Mouse (Mus musculus): Measurements from ENCODE around the gene Psmb3.

DNA sequence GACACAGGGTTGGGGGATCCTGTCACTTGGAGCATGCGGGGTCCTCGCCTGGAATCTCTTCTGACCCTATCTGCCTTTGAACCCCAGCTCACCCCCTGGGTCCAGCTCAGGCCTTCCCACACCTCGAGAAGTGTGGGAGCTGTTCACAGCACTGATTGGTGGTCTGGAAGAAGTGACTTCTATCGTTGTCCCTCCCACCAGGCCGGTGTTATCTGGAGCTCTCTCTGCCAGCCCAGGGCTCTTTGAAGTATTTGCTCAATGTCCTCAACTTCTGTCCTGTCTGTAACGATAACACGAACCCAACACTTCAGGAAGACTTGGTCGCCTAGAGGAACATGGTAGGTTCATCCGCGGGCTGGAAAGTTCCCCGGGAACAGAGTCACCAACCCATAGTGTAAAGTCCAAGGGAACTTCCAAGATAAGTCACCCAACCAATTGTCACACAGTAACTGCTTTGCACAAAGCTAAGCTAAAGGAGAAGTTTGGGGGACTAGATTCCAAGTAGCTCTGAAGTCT, 44.4 kb upstream of the Psmb3 start:
- no peak for TF ChIP-seq CTCF (conservative IDR thresholded peaks at IDR 0.05; ENCODE audit: low read length)
- TF ChIP-seq NANOG (IDR thresholded peaks at IDR 0.05; ENCODE audit: borderline replicate concordance, low read length): no peak
